Mouse (Mus musculus): ENCODE measurements around the gene Cacna2d4. TPM values are rescaled to one million over a fixed set of nuclear protein-coding genes. Genes with fewer than 3 reads are reported as not detected.

Gene Cacna2d4
- polyA plus RNA-seq, 1 experiment from 2014 or later: 0.28 TPM

GRCm38 (mm10) chr6:119372237-119372636, 135.9 kb downstream of the Cacna2d4 start:
- H3K9me3 ChIP-seq (ENCODE audit: control insufficient read depth, low read length): no peaks in the 10 kb centered on the region
- no peak overlapping the region for H3K4me2 ChIP-seq (ENCODE audit: low read depth)
- no peak overlapping the region for H3K9ac ChIP-seq (ENCODE audit: low read length)
- no peaks in the 10 kb centered on the region for H3K4me1 ChIP-seq (ENCODE audit: control insufficient read depth, insufficient read depth, low read length)
- H3K27me3 ChIP-seq (ENCODE audit: control insufficient read depth, insufficient read depth, low read length): no peaks in the 10 kb centered on the region
- ATAC-seq (ENCODE audit: insufficient read depth, low FRiP score, low TSS enrichment): no peak
- no peak for DNase-seq (ENCODE audit: low spot score)
- H3K36me3 ChIP-seq (ENCODE audit: control insufficient read depth, insufficient read depth, low read length): no peaks in the 10 kb centered on the region
- 89% methylated on average over 5 of the region's 5 CpGs for WGBS
- H3K4me3 ChIP-seq (ENCODE audit: low read depth, low read length): no peak overlapping the region
- no peak overlapping the region for H3K27ac ChIP-seq (ENCODE audit: low read depth, low read length)

GRCm38 (mm10) chr6:119373000-119373705, 136.8 kb downstream of the Cacna2d4 start:
- H3K4me3 ChIP-seq (ENCODE audit: low read depth, low read length): no peak overlapping the region
- H3K4me2 ChIP-seq (ENCODE audit: low read depth): no peak overlapping the region
- H3K27ac ChIP-seq (ENCODE audit: low read depth, low read length): no peak overlapping the region
- H3K9ac ChIP-seq (ENCODE audit: low read length): no peak overlapping the region
- no peaks in the 10 kb centered on the region for H3K27me3 ChIP-seq (ENCODE audit: control insufficient read depth, insufficient read depth, low read length)
- no peaks in the 10 kb centered on the region for H3K4me1 ChIP-seq (ENCODE audit: control insufficient read depth, insufficient read depth, low read length)
- no peak for DNase-seq (ENCODE audit: low spot score)
- ATAC-seq (ENCODE audit: insufficient read depth, low FRiP score, low TSS enrichment): no peak
- no peaks in the 10 kb centered on the region for H3K9me3 ChIP-seq (ENCODE audit: control insufficient read depth, low read length)
- no peaks in the 10 kb centered on the region for H3K36me3 ChIP-seq (ENCODE audit: control insufficient read depth, insufficient read depth, low read length)

GRCm38 (mm10) chr6:119375035-119375434, 138.7 kb downstream of the Cacna2d4 start:
- no peaks in the 10 kb centered on the region for H3K9me3 ChIP-seq (ENCODE audit: control insufficient read depth, low read length)
- DNase-seq (ENCODE audit: low spot score) (no peak), ATAC-seq (ENCODE audit: insufficient read depth, low FRiP score, low TSS enrichment) (no peak)
- H3K27me3 ChIP-seq (ENCODE audit: control insufficient read depth, insufficient read depth, low read length): no peaks in the 10 kb centered on the region
- no peaks in the 10 kb centered on the region for H3K36me3 ChIP-seq (ENCODE audit: control insufficient read depth, insufficient read depth, low read length)
- no peaks in the 10 kb centered on the region for H3K4me1 ChIP-seq (ENCODE audit: control insufficient read depth, insufficient read depth, low read length)
- no peak overlapping the region for H3K4me2 ChIP-seq (ENCODE audit: low read depth)
- H3K9ac ChIP-seq (ENCODE audit: low read length): no peak overlapping the region
- no peak overlapping the region for H3K4me3 ChIP-seq (ENCODE audit: low read depth, low read length)
- WGBS: 83% methylated on average over 5 of the region's 5 CpGs
- H3K27ac ChIP-seq (ENCODE audit: low read depth, low read length): no peak overlapping the region

- 79% methylated on average over 2 of the region's 2 CpGs for WGBS
- ATAC-seq (ENCODE audit: insufficient read depth, low FRiP score, low TSS enrichment) (no peak), DNase-seq (ENCODE audit: low spot score) (no peak)
- Histone ChIP-seq H3K27me3 (ENCODE audit: control insufficient read depth, insufficient read depth, low read length) (no peaks in the 10 kb centered on the region), H3K4me1 (ENCODE audit: control insufficient read depth, insufficient read depth, low read length) (no peaks in the 10 kb centered on the region), H3K36me3 (ENCODE audit: control insufficient read depth, insufficient read depth, low read length) (no peaks in the 10 kb centered on the region), H3K9ac (ENCODE audit: low read length) (no peak overlapping the region), H3K4me3 (ENCODE audit: low read depth, low read length) (no peak overlapping the region), H3K9me3 (ENCODE audit: control insufficient read depth, low read length) (no peaks in the 10 kb centered on the region), H3K4me2 (ENCODE audit: low read depth) (no peak overlapping the region), H3K27ac (ENCODE audit: low read depth, low read length) (no peak overlapping the region)
Observed at GRCm38 (mm10) chr6:119377613-119378012, 141.3 kb downstream of the Cacna2d4 start.

GRCm38 (mm10) chr6:119378631-119379030, 142.3 kb downstream of the Cacna2d4 start:
- no peak for ATAC-seq (ENCODE audit: insufficient read depth, low FRiP score, low TSS enrichment)
- H3K36me3 ChIP-seq (ENCODE audit: control insufficient read depth, insufficient read depth, low read length): no peaks in the 10 kb centered on the region
- WGBS: 77% methylated on average over 1 of the region's 1 CpGs

GRCm38 (mm10) chr6:119385668-119386067, 149.3 kb downstream of the Cacna2d4 start:
- Histone ChIP-seq H3K27me3 (ENCODE audit: control insufficient read depth, insufficient read depth, low read length) (no peaks in the 10 kb centered on the region), H3K27ac (ENCODE audit: low read depth, low read length) (no peak overlapping the region), H3K4me3 (ENCODE audit: low read depth, low read length) (no peak overlapping the region), H3K9me3 (ENCODE audit: control insufficient read depth, low read length) (no peaks in the 10 kb centered on the region), H3K4me2 (ENCODE audit: low read depth) (no peak overlapping the region), H3K36me3 (ENCODE audit: control insufficient read depth, insufficient read depth, low read length) (no peaks in the 10 kb centered on the region), H3K4me1 (ENCODE audit: control insufficient read depth, insufficient read depth, low read length) (peaks cover 4% of the 10 kb centered on the region), H3K9ac (ENCODE audit: low read length) (no peak overlapping the region)
- DNase-seq (ENCODE audit: low spot score) (no peak), ATAC-seq (ENCODE audit: insufficient read depth, low FRiP score, low TSS enrichment) (no peak)
- WGBS: 97% methylated on average over 1 of the region's 1 CpGs

More at GRCm38 (mm10) chr6:119378631-119379030, 142.3 kb downstream of the Cacna2d4 start:
- H3K4me2 ChIP-seq (ENCODE audit: low read depth): no peak overlapping the region
- no peak overlapping the region for H3K4me3 ChIP-seq (ENCODE audit: low read depth, low read length)
- no peaks in the 10 kb centered on the region for H3K27me3 ChIP-seq (ENCODE audit: control insufficient read depth, insufficient read depth, low read length)
- H3K27ac ChIP-seq (ENCODE audit: low read depth, low read length): no peak overlapping the region
- H3K9ac ChIP-seq (ENCODE audit: low read length): no peak overlapping the region
- H3K4me1 ChIP-seq (ENCODE audit: control insufficient read depth, insufficient read depth, low read length): no peaks in the 10 kb centered on the region
- no peaks in the 10 kb centered on the region for H3K9me3 ChIP-seq (ENCODE audit: control insufficient read depth, low read length)
- DNase-seq (ENCODE audit: low spot score): no peak

GRCm38 (mm10) chr6:119386421-119386820, 150.1 kb downstream of the Cacna2d4 start:
- H3K4me3 ChIP-seq (ENCODE audit: low read depth, low read length): no peak overlapping the region
- no peak for ATAC-seq (ENCODE audit: insufficient read depth, low FRiP score, low TSS enrichment)
- H3K9ac ChIP-seq (ENCODE audit: low read length): no peak overlapping the region
- WGBS: 91% methylated on average over 4 of the region's 4 CpGs
- no peaks in the 10 kb centered on the region for H3K9me3 ChIP-seq (ENCODE audit: control insufficient read depth, low read length)
- H3K36me3 ChIP-seq (ENCODE audit: control insufficient read depth, insufficient read depth, low read length): no peaks in the 10 kb centered on the region
- no peaks in the 10 kb centered on the region for H3K27me3 ChIP-seq (ENCODE audit: control insufficient read depth, insufficient read depth, low read length)
- no peak overlapping the region for H3K4me2 ChIP-seq (ENCODE audit: low read depth)
- H3K27ac ChIP-seq (ENCODE audit: low read depth, low read length): no peak overlapping the region
- DNase-seq (ENCODE audit: low spot score): no peak
- H3K4me1 ChIP-seq (ENCODE audit: control insufficient read depth, insufficient read depth, low read length): peaks cover 4% of the 10 kb centered on the region

- no peaks in the 10 kb centered on the region for H3K9me3 ChIP-seq (ENCODE audit: control insufficient read depth, low read length)
- H3K4me1 ChIP-seq (ENCODE audit: control insufficient read depth, insufficient read depth, low read length): peaks cover 4% of the 10 kb centered on the region
- H3K27ac ChIP-seq (ENCODE audit: low read depth, low read length): no peak overlapping the region
- no peak for DNase-seq (ENCODE audit: low spot score)
- no peak overlapping the region for H3K4me3 ChIP-seq (ENCODE audit: low read depth, low read length)
- H3K36me3 ChIP-seq (ENCODE audit: control insufficient read depth, insufficient read depth, low read length): no peaks in the 10 kb centered on the region
- WGBS: 100% methylated on average over 1 of the region's 1 CpGs
- no peaks in the 10 kb centered on the region for H3K27me3 ChIP-seq (ENCODE audit: control insufficient read depth, insufficient read depth, low read length)
- no peak for ATAC-seq (ENCODE audit: insufficient read depth, low FRiP score, low TSS enrichment)
- no peak overlapping the region for H3K9ac ChIP-seq (ENCODE audit: low read length)
- H3K4me2 ChIP-seq (ENCODE audit: low read depth): no peak overlapping the region
Observed at GRCm38 (mm10) chr6:119386821-119387220, 150.5 kb downstream of the Cacna2d4 start.
